Mouse (Mus musculus) embryonic facial prominence, embryonic 15.5 days (tissue): ENCODE results near the gene Psmb11. TPM values are rescaled to one million over a fixed set of nuclear protein-coding genes. Genes with fewer than 3 reads are reported as not detected.

Experiments
- ATAC-seq: fragments of 200-750 bp; cut with Nextera tagmentation; 2 replicates; pipeline ENCODE4 v1.8.0; 2017; ENCODE audit warnings: low read depth, moderate TSS enrichment; ENCODE audit not compliant: insufficient number of reproducible peaks, low FRiP score, low TSS enrichment
- H3K27ac ChIP-seq: fragments of 300-500 bp; sonication (generic); replicated peaks from 2 replicates; pipeline ENCODE4 v1.5.1; 2015; ENCODE audit warnings: mild to moderate bottlenecking, inconsistent platforms
- H3K27me3 ChIP-seq: fragments of 300-500 bp; sonication (generic); 2 replicates; pipeline ENCODE4 v1.6.1; 2015; ENCODE audit warnings: inconsistent platforms
- H3K36me3 ChIP-seq: fragments of 300-500 bp; sonication (generic); 2 replicates; pipeline ENCODE4 v1.6.1; 2015; ENCODE audit warnings: mild to moderate bottlenecking, inconsistent platforms
- H3K4me1 ChIP-seq: fragments of 300-500 bp; sonication (generic); 2 replicates; pipeline ENCODE4 v1.6.1; 2015; ENCODE audit warnings: inconsistent platforms
- H3K4me2 ChIP-seq: fragments of 300-500 bp; sonication (generic); replicated peaks from 2 replicates; pipeline ENCODE4 v1.6.1; 2015; ENCODE audit warnings: mild to moderate bottlenecking, inconsistent platforms
- H3K4me3 ChIP-seq: fragments of 300-500 bp; sonication (generic); replicated peaks from 2 replicates; pipeline ENCODE4 v1.5.1; 2015; ENCODE audit warnings: mild to moderate bottlenecking, inconsistent platforms
- H3K9ac ChIP-seq: fragments of 300-500 bp; sonication (generic); 2 replicates; pipeline ENCODE4 v1.6.1; 2015; ENCODE audit warnings: inconsistent platforms
- H3K9me3 ChIP-seq: fragments of 300-500 bp; sonication (generic); replicated peaks from 2 replicates; pipeline ENCODE4 v1.6.1; 2016; ENCODE audit warnings: inconsistent platforms
- WGBS: fragments of 180-500 bp; shearing (Covaris S2); methylation state at CpG from one replicate; pipeline ENCODE4 v1.1.7; 2015; 5-methylcytosine and 5-hydroxymethylcytosine counted together
- polyA plus RNA-seq: library from polyadenylated mRNA; unstranded; fragments of >200 nt; fragmentation: Nextera tagmentation; extraction: Ambion mirVana; gene quantifications from 2 replicates; pipeline ENCODE4 v1.2.1, GENCODE M21; 2015

Psmb11 gene
- polyA plus RNA-seq, 1 experiment from 2014 or later: not detected

DNA sequence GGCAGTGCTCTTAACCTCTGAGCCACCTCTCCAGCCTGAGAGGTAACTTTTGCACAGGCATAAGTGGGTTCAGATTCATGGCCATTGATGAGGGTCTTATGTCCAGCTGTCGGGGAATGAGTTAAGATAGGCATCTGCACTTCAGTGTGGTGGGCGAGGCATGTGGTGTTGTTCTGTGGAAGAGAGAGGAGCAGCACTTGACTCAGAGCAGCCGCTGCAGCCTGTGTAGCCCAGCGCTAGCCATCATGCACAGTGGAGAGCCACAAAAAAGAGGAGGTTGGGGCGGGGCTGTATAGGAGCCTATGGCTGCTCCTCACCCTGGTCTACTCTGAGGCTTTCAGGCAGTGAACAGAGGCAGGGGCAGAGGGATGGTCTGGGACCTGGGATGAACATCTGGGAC is 6.9 kb downstream of the Psmb11 start:
- Histone ChIP-seq H3K4me2 (no peak overlapping the region), H3K36me3 (peaks cover 26% of the 10 kb centered on the region), H3K4me3 (no peak overlapping the region), H3K9ac (no peak overlapping the region), H3K27ac (no peak overlapping the region), H3K27me3 (no peaks in the 10 kb centered on the region), H3K4me1 (no peaks in the 10 kb centered on the region), H3K9me3 (no peaks in the 10 kb centered on the region)
- ATAC-seq: no peak
- 70% methylated on average over 5 of the region's 5 CpGs for WGBS

- no peaks in the 10 kb centered on the region for H3K27me3 ChIP-seq
- WGBS: 80% methylated on average over 2 of the region's 2 CpGs
- H3K36me3 ChIP-seq: peaks cover 36% of the 10 kb centered on the region
- no peak overlapping the region for H3K9ac ChIP-seq
- H3K4me1 ChIP-seq: no peaks in the 10 kb centered on the region
- H3K27ac ChIP-seq: no peak overlapping the region
- H3K4me3 ChIP-seq: no peak overlapping the region
- no peak overlapping the region for H3K4me2 ChIP-seq
- no peaks in the 10 kb centered on the region for H3K9me3 ChIP-seq
- no peak for ATAC-seq
Observed at GRCm38 (mm10) chr14:54629797-54630196, 8.6 kb downstream of the Psmb11 start.

DNA sequence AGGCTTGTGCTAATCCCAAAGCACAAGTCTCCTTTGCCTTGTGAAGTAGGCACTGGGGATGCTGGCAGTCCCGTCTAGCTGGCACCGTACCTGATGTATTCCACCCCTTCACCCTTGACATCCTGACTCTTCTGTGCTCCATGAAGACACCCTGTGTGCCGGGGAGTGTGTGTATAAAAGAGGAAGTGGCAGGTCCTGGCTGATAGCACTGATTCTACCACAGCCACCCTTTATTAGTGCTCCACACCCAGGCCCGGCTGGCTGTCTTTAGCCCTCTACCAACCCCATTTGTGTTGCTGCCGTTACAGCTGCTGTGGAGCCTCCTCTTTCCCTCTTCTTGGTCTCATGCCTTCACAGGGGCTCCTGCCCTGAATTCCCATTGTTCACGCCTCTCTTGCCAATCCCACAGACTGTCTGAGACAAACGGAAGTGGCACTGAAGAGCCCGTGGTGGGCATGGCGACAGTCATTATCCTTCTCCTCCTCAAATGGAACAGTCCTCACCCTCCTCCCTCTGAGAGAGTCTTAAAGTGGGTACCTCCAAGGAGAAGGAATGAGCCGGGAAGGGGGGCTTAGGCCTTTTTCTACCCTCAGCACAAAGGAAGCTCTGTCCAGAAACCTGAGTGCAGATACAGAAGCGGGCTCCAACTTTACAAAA is 9.5 kb downstream of the Psmb11 start:
- no peak for ATAC-seq
- no peaks in the 10 kb centered on the region for H3K27me3 ChIP-seq
- no peak overlapping the region for H3K9ac ChIP-seq
- H3K9me3 ChIP-seq: no peaks in the 10 kb centered on the region
- H3K4me1 ChIP-seq: no peaks in the 10 kb centered on the region
- H3K4me2 ChIP-seq: no peak overlapping the region
- WGBS: 66% methylated on average over 11 of the region's 11 CpGs
- peaks cover 39% of the 10 kb centered on the region for H3K36me3 ChIP-seq
- no peak overlapping the region for H3K27ac ChIP-seq
- H3K4me3 ChIP-seq: no peak overlapping the region

DNA sequence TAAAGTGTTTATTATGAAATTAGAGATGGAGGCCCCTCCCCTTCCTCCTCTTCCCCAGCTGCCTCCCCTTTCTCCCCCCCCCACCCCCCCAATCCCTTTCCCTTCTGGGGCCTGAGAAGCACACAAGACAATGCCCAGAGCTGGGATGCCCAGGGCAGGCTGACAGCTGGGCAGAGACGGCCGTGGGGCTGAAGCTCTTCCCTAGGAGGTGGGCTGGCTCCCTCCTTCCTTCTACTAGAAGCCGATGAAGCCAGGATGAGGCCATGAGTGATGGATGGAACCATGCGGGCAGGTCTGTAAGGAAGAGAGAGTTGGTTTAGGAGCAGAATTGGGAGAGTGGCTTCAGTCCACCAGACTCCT is 10.0 kb downstream of the Psmb11 start:
- 63% methylated on average over 4 of the region's 4 CpGs for WGBS
- no peak for ATAC-seq

DNA sequence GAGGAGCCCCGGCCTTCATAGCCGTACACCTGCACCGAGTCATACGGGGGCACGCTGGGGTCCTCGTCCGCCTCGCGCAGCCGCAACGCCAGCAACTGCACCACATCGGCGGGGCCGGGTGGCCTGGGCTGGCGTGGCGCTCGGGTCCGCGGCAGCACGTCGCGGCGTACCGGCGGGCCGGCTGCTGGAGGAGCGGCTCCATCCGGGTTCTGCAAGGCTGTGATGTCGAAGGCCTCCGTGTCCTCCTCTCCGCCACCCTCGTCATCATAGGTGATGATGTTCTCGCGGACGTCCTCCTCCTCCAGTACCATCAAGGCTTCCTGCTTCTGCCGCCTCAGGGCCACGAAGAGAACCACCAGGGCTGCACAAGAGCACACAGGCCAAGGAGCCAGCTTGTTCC is 11.0 kb downstream of the Psmb11 start:
- no peak overlapping the region for H3K27ac ChIP-seq
- peaks cover 53% of the 10 kb centered on the region for H3K36me3 ChIP-seq
- ATAC-seq: no peak
- H3K27me3 ChIP-seq: no peaks in the 10 kb centered on the region
- H3K4me3 ChIP-seq: no peak overlapping the region
- no peak overlapping the region for H3K4me2 ChIP-seq
- 94% methylated on average over 28 of the region's 37 CpGs for WGBS
- H3K9ac ChIP-seq: no peak overlapping the region
- H3K9me3 ChIP-seq: no peaks in the 10 kb centered on the region
- no peaks in the 10 kb centered on the region for H3K4me1 ChIP-seq

More for the DNA sequence above, 10.0 kb downstream of the Psmb11 start:
- H3K27ac ChIP-seq: no peak overlapping the region
- H3K27me3 ChIP-seq: no peaks in the 10 kb centered on the region
- no peaks in the 10 kb centered on the region for H3K9me3 ChIP-seq
- H3K4me2 ChIP-seq: no peak overlapping the region
- peaks cover 44% of the 10 kb centered on the region for H3K36me3 ChIP-seq
- H3K9ac ChIP-seq: no peak overlapping the region
- no peaks in the 10 kb centered on the region for H3K4me1 ChIP-seq
- no peak overlapping the region for H3K4me3 ChIP-seq

GRCm38 (mm10) chr14:54634182-54634581 is 12.9 kb downstream of the Psmb11 start:
- peaks cover 64% of the 10 kb centered on the region for H3K36me3 ChIP-seq
- H3K9ac ChIP-seq: no peak overlapping the region

GRCm38 (mm10) chr14:54636954-54637353 is 15.7 kb downstream of the Psmb11 start:
- Histone ChIP-seq H3K36me3 (peaks cover 50% of the 10 kb centered on the region), H3K9ac (no peak overlapping the region), H3K4me2 (no peak overlapping the region), H3K27me3 (no peaks in the 10 kb centered on the region), H3K4me1 (peaks cover 23% of the 10 kb centered on the region), H3K27ac (no peak overlapping the region), H3K4me3 (no peak overlapping the region), H3K9me3 (no peaks in the 10 kb centered on the region)
- 51% methylated on average over 8 of the region's 8 CpGs for WGBS
- ATAC-seq: no peak

More at GRCm38 (mm10) chr14:54634182-54634581, 12.9 kb downstream of the Psmb11 start:
- 78% methylated on average over 4 of the region's 4 CpGs for WGBS
- Histone ChIP-seq H3K4me2 (no peak overlapping the region), H3K9me3 (no peaks in the 10 kb centered on the region), H3K4me1 (peaks cover under 1% of the 10 kb centered on the region; the same call in 1 of the 2 replicates), H3K4me3 (no peak overlapping the region), H3K27ac (no peak overlapping the region), H3K27me3 (no peaks in the 10 kb centered on the region)
- no peak for ATAC-seq

- whole genome bisulfite sequencing: 64% methylated on average over 5 of the region's 5 CpGs
- Histone ChIP-seq H3K36me3 (peaks cover 49% of the 10 kb centered on the region), H3K4me1 (peaks cover 23% of the 10 kb centered on the region), H3K4me2 (no peak overlapping the region), H3K27me3 (no peaks in the 10 kb centered on the region), H3K9ac (no peak overlapping the region), H3K27ac (no peak overlapping the region), H3K9me3 (no peaks in the 10 kb centered on the region), H3K4me3 (no peak overlapping the region)
- no peak for ATAC-seq
Observed at GRCm38 (mm10) chr14:54638210-54638609, 17.0 kb downstream of the Psmb11 start.

DNA sequence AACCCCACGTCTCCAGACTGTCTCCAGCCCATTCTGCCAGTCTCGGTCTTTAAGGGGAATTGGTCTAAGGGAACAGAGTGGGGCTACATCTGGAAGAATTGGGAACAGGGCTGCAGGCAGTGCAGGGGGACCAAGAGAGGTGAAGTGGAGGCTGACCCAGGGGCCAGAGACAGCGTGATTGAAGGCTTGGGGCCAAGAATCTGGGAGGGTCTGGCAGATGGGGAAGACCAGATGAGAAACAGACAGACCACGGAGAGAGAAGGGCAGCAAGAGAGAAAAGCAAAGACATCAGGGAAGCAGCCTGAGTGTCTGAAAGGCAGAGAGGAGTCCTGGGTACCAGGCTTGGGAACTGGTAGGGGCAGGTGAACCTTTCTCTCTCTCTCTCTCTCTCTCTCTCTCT is 18.9 kb downstream of the Psmb11 start:
- ATAC-seq: no peak
- Histone ChIP-seq H3K4me2 (peak overlapping the region; percentile 96), H3K9ac (no peak overlapping the region), H3K4me1 (peaks cover 23% of the 10 kb centered on the region), H3K27me3 (no peaks in the 10 kb centered on the region), H3K9me3 (no peaks in the 10 kb centered on the region), H3K36me3 (peaks cover 59% of the 10 kb centered on the region), H3K27ac (0 out of 2 replicates have a peak overlapping the region, but pooled peaks have one; percentile 5), H3K4me3 (peak overlapping the region; percentile 80)
- 14% methylated on average over 4 of the region's 4 CpGs for WGBS

DNA sequence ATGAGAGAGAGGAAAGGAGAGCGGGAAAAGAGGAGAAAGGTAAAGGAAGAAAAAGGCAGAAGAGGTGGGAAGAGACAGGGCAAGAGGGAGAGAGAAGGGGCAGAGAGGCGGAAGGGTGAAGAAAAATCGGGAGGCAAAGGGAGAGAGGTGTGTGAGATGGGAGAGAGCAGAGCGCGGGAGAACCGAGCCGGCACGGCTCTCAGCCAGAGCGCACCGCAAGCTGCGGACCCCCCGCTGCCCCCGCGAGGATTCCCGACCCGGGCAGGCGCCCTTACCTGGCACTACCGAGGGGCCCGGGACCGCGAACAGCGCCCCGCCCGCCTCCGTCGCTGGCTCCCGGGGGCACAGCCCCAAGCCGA is 19.7 kb downstream of the Psmb11 start, which contains the start of gene Gm17606:
Gm17606 (plus strand) TSS at position 7 of the 359 bp plus-strand sequence.
- peaks cover 23% of the 10 kb centered on the region for H3K4me1 ChIP-seq
- no peaks in the 10 kb centered on the region for H3K9me3 ChIP-seq
- peak within 1 kb of the TSS; percentile 86 for H3K27ac ChIP-seq
- ATAC-seq: no peak
- no peaks in the 10 kb centered on the region for H3K27me3 ChIP-seq
- H3K4me3 ChIP-seq: peak within 1 kb of the TSS; percentile 80
- H3K36me3 ChIP-seq: peaks cover 62% of the 10 kb centered on the region
- peak within 1 kb of the TSS; percentile 72 for H3K9ac ChIP-seq
- H3K4me2 ChIP-seq: peak within 1 kb of the TSS; percentile 96
- WGBS: 1% methylated on average over 28 of the region's 28 CpGs

- Histone ChIP-seq H3K36me3 (peaks cover 62% of the 10 kb centered on the region), H3K27ac (peak within 1 kb of the TSS; percentile 86), H3K4me3 (peak within 1 kb of the TSS; percentile 80), H3K4me1 (peaks cover 23% of the 10 kb centered on the region), H3K27me3 (no peaks in the 10 kb centered on the region), H3K9me3 (no peaks in the 10 kb centered on the region), H3K4me2 (peak within 1 kb of the TSS; percentile 96), H3K9ac (peak within 1 kb of the TSS; percentile 72)
- peak; percentile 93 for ATAC-seq
- WGBS: under 1% methylated on average over 52 of the region's 52 CpGs
Observed at GRCm38 (mm10) chr14:54641305-54641969, 20.2 kb downstream of the Psmb11 start, which contains the start of gene Cdh24. Gene Cdh24, minus strand, starts transcription at chr14:54641364.
